Mouse (Mus musculus): ENCODE data around the gene Gm5483.
"Not testable (repeated sequence)": the region's sequence is repeated elsewhere in the genome, so short reads cannot be mapped to it uniquely, and the experiment has no call there.

The Gm5483 gene

GRCm38 (mm10) chr16:36183912-36184311 is at the start of gene Gm5483:
TSS of gene Gm5483 (plus strand) at chr16:36184212.
- not testable (repeated sequence) for DNase-seq (ENCODE audit: low read depth, low spot score)

- no peak for DNase-seq (ENCODE audit: low read depth, low spot score)
These were observed 45.8 kb upstream of the Gm5483 start for GRCm38 (mm10) chr16:36138201-36138600.

GRCm38 (mm10) chr16:36156402-36156975 is 27.5 kb upstream of the Gm5483 start, which contains the start of gene Stfa2l1:
TSS of gene Stfa2l1 (plus strand) at chr16:36156811.
- no peak for DNase-seq (ENCODE audit: low read depth, low spot score)

- DNase-seq (ENCODE audit: low read depth, low spot score): not testable (repeated sequence)
These were observed 16.2 kb upstream of the Gm5483 start for GRCm38 (mm10) chr16:36167841-36168240.

GRCm38 (mm10) chr16:36176108-36176507 is 7.9 kb upstream of the Gm5483 start:
- DNase-seq (ENCODE audit: low read depth, low spot score): no peak

- DNase-seq (ENCODE audit: low read depth, low spot score): no peak
These were observed 4.1 kb upstream of the Gm5483 start for GRCm38 (mm10) chr16:36179910-36180309.

- DNase-seq (ENCODE audit: low read depth, low spot score): no peak
These were observed 15.2 kb downstream of the Gm5483 start for GRCm38 (mm10) chr16:36199226-36199625.

GRCm38 (mm10) chr16:36203846-36204245 is 19.8 kb downstream of the Gm5483 start:
- no peak for DNase-seq (ENCODE audit: low read depth, low spot score)

GRCm38 (mm10) chr16:36205684-36206083 is 21.7 kb downstream of the Gm5483 start:
- DNase-seq (ENCODE audit: low read depth, low spot score): not testable (repeated sequence)

GRCm38 (mm10) chr16:36209967-36210453 is 26.0 kb downstream of the Gm5483 start, which contains the start of gene Gm5416:
TSS of gene Gm5416 (plus strand) at chr16:36210403.
- no peak for DNase-seq (ENCODE audit: low read depth, low spot score)

GRCm38 (mm10) chr16:36221168-36221567 is 37.2 kb downstream of the Gm5483 start, which contains the start of gene 2010005H15Rik:
TSS of gene 2010005H15Rik (plus strand) at chr16:36221468.
- DNase-seq (ENCODE audit: low read depth, low spot score): not testable (repeated sequence)
